Mouse (Mus musculus): ENCODE measurements at regions not wholly inside any gene's neighbourhood (a gene's known extent, or its start where the extent isn't known, plus 50 kb on each side); places are given as distances from the start of the nearest gene placed in this dataset.

DNA sequence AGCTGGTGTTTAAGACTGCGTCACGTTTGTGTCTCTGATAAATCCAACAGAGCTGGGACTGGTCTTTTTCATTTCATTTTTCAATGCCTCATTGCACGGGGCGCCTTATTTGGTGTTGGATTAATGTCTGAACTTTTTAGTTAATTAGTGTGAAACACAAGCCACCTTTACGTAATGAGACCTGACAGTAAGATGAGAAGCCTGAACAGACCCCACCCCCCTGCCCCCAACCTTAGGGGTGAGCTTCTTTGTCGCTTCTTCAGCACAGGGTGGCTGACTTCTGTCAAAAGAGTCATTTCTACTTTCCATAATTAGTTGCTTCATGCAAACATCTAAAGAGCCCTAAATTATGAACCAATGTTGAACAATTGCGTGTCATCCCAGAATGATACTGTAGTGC, 76.6 kb upstream of the Tut7 start:
- TF ChIP-seq EP300 (IDR thresholded peaks at IDR 0.05) = no peak
- no peak for TF ChIP-seq CTCF (IDR thresholded peaks at IDR 0.05)
